Mouse (Mus musculus): ENCODE measurements around the gene Zfp688. TPM values are rescaled to one million over a fixed set of nuclear protein-coding genes. Genes with fewer than 3 reads are reported as not detected.
A peak's percentile ranks its signal among the peaks of the same experiment; 100 is the strongest.
"Not testable (repeated sequence)": the region's sequence is repeated elsewhere in the genome, so short reads cannot be mapped to it uniquely, and the experiment has no call there.

Zfp688 gene
- polyA plus RNA-seq, 1 experiment from 2014 or later, result 31.6 TPM

GRCm38 (mm10) chr7:127458371-127459122 lies 36.7 kb upstream of the Zfp688 start:
- not testable (repeated sequence) for H3K9ac ChIP-seq (ENCODE audit: low read length); ATAC-seq (ENCODE audit: insufficient read depth, low FRiP score, low TSS enrichment)

DNA sequence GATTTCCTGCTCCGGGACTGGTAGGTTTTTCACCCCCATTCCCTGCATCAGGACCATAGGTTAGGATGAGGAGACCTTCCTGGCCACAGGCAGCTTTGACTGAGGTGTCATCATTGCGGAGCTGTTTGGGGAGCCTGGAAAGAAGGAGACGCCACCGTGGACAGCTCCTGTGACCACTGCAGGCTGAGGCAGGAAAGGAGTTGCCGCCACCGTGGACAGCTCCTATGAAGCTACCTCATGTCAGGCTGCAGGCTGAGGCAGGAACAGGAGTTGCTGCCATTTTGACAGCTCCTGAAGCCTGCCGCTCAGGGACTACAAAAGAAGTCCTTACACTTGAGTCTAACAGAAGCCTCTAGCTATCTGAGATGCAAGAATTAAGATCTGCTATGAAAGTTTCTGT lies 33.0 kb upstream of the Zfp688 start:
- Histone ChIP-seq H3K9ac (ENCODE audit: low read length) (no peak overlapping the region), H3K4me2 (ENCODE audit: low read depth) (no peak overlapping the region), H3K27me3 (ENCODE audit: control insufficient read depth, insufficient read depth, low read length) (no peaks in the 10 kb centered on the region), H3K9me3 (ENCODE audit: control insufficient read depth, low read length) (peaks cover 5% of the 10 kb centered on the region), H3K4me3 (ENCODE audit: low read depth, low read length) (no peak overlapping the region), H3K27ac (ENCODE audit: low read depth, low read length) (no peak overlapping the region), H3K4me1 (ENCODE audit: control insufficient read depth, insufficient read depth, low read length) (peaks cover 5% of the 10 kb centered on the region), H3K36me3 (ENCODE audit: control insufficient read depth, insufficient read depth, low read length) (peaks cover 19% of the 10 kb centered on the region)
- ATAC-seq (ENCODE audit: insufficient read depth, low FRiP score, low TSS enrichment), result no peak
- DNase-seq (ENCODE audit: low spot score), result peak; percentile 9
- 94% methylated on average over 7 of the region's 7 CpGs for WGBS

More at GRCm38 (mm10) chr7:127458371-127459122, 36.7 kb upstream of the Zfp688 start:
- not testable (repeated sequence) for H3K27me3 ChIP-seq (ENCODE audit: control insufficient read depth, insufficient read depth, low read length); DNase-seq (ENCODE audit: low spot score); H3K4me2 ChIP-seq (ENCODE audit: low read depth); H3K9me3 ChIP-seq (ENCODE audit: control insufficient read depth, low read length); H3K4me1 ChIP-seq (ENCODE audit: control insufficient read depth, insufficient read depth, low read length); H3K4me3 ChIP-seq (ENCODE audit: low read depth, low read length); H3K27ac ChIP-seq (ENCODE audit: low read depth, low read length)
- peaks cover 19% of the 10 kb centered on the region for H3K36me3 ChIP-seq (ENCODE audit: control insufficient read depth, insufficient read depth, low read length)
- WGBS, result 87% methylated on average over 3 of the region's 3 CpGs

DNA sequence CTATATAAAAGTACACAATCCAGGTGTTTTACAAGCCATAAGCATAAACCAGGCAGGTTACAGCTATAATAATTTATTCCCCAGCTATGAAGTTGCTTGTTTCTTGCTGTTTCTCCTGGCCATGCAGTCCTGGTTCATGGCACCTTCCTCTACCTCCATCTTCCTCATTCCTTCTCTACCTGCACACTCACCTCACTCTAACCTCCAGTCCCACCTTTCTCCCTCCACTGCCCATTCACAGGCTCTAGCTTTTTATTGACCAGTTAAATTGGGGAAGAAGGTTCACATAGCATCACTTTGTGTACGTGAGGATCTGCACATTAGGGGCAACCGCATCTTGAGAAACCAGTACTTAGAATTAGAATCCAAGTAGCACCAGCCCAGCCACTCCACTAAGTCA lies 31.2 kb upstream of the Zfp688 start:
- Histone ChIP-seq H3K9ac (ENCODE audit: low read length) (no peak overlapping the region), H3K27ac (ENCODE audit: low read depth, low read length) (no peak overlapping the region), H3K4me1 (ENCODE audit: control insufficient read depth, insufficient read depth, low read length) (peaks cover 8% of the 10 kb centered on the region), H3K4me3 (ENCODE audit: low read depth, low read length) (no peak overlapping the region), H3K36me3 (ENCODE audit: control insufficient read depth, insufficient read depth, low read length) (peaks cover 16% of the 10 kb centered on the region), H3K4me2 (ENCODE audit: low read depth) (no peak overlapping the region), H3K27me3 (ENCODE audit: control insufficient read depth, insufficient read depth, low read length) (no peaks in the 10 kb centered on the region), H3K9me3 (ENCODE audit: control insufficient read depth, low read length) (peaks cover 5% of the 10 kb centered on the region)
- no peak for ATAC-seq (ENCODE audit: insufficient read depth, low FRiP score, low TSS enrichment)
- 97% methylated on average over 2 of the region's 2 CpGs for WGBS
- DNase-seq (ENCODE audit: low spot score), result no peak

DNA sequence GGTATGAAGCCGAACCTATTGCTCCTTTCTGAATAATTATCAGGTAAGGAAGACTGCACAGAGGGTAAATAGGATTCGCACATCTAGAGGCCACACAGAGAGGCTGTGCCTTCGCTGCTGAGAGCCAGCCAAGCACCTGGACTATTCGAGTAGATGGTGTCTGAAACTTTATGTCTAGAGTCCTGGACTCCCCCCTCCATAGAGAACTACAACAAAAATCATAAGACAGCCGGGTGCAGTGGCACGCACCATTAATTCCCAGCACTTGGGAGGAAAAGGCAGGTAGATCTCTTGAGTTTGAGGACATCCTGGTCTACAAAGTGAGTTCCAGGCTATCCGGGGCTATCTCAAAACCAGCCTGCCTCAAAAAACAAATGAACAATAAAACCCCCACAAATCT lies 28.1 kb upstream of the Zfp688 start:
- Histone ChIP-seq H3K9me3 (ENCODE audit: control insufficient read depth, low read length) (no peaks in the 10 kb centered on the region), H3K4me1 (ENCODE audit: control insufficient read depth, insufficient read depth, low read length) (peaks cover 12% of the 10 kb centered on the region), H3K9ac (ENCODE audit: low read length) (peak overlapping the region; percentile 93), H3K36me3 (ENCODE audit: control insufficient read depth, insufficient read depth, low read length) (peaks cover 4% of the 10 kb centered on the region), H3K4me3 (ENCODE audit: low read depth, low read length) (peak overlapping the region; percentile 63), H3K4me2 (ENCODE audit: low read depth) (peak overlapping the region; percentile 91), H3K27ac (ENCODE audit: low read depth, low read length) (no peak overlapping the region), H3K27me3 (ENCODE audit: control insufficient read depth, insufficient read depth, low read length) (no peaks in the 10 kb centered on the region)
- no peak for ATAC-seq (ENCODE audit: insufficient read depth, low FRiP score, low TSS enrichment)
- 84% methylated on average over 7 of the region's 7 CpGs for WGBS
- no peak for DNase-seq (ENCODE audit: low spot score)

- Histone ChIP-seq H3K27ac (ENCODE audit: low read depth, low read length) (peak within 1 kb of the TSS; percentile 94), H3K9me3 (ENCODE audit: control insufficient read depth, low read length) (no peaks in the 10 kb centered on the region), H3K27me3 (ENCODE audit: control insufficient read depth, insufficient read depth, low read length) (no peaks in the 10 kb centered on the region), H3K36me3 (ENCODE audit: control insufficient read depth, insufficient read depth, low read length) (peaks cover 8% of the 10 kb centered on the region), H3K4me2 (ENCODE audit: low read depth) (peak within 1 kb of the TSS; percentile 91), H3K9ac (ENCODE audit: low read length) (peak within 1 kb of the TSS; percentile 93), H3K4me1 (ENCODE audit: control insufficient read depth, insufficient read depth, low read length) (peaks cover 12% of the 10 kb centered on the region), H3K4me3 (ENCODE audit: low read depth, low read length) (peak within 1 kb of the TSS; percentile 63)
- DNase-seq (ENCODE audit: low spot score) (peak; percentile 93), ATAC-seq (ENCODE audit: insufficient read depth, low FRiP score, low TSS enrichment) (peak; percentile 87)
- WGBS, result under 1% methylated on average over 54 of the region's 54 CpGs
Measured at GRCm38 (mm10) chr7:127448521-127449300, 26.8 kb upstream of the Zfp688 start, which contains the start of gene Zfp689. Zfp689 (minus strand) TSS chr7:127449158.

GRCm38 (mm10) chr7:127443976-127444375 lies 22.1 kb upstream of the Zfp688 start:
- WGBS, result 83% methylated on average over 20 of the region's 20 CpGs

DNA sequence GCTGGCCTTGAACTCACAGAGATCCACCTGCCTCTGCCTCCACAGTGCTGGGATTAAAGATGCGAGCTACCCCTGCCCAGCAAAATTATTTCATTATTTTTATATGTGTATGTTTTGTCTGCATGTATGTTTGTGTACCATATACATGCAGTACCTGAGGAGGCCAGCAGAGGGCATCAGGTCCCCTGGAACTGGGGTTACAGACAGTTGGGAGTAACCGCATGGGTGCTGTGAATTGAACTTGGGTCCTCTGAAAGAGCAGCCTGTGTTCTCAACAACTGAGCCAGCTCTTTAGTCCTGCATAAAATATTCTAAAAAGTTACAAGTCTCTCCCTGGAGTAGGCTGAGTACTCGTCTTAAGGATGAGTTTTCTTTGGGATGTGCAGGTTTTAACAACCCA lies 15.9 kb upstream of the Zfp688 start:
- Histone ChIP-seq H3K9ac (ENCODE audit: low read length) (no peak overlapping the region), H3K9me3 (ENCODE audit: control insufficient read depth, low read length) (peaks cover 6% of the 10 kb centered on the region; the same call in 1 of the 2 replicates), H3K4me1 (ENCODE audit: control insufficient read depth, insufficient read depth, low read length) (no peaks in the 10 kb centered on the region), H3K4me3 (ENCODE audit: low read depth, low read length) (no peak overlapping the region), H3K36me3 (ENCODE audit: control insufficient read depth, insufficient read depth, low read length) (peaks cover 4% of the 10 kb centered on the region; the same call in 1 of the 2 replicates), H3K27me3 (ENCODE audit: control insufficient read depth, insufficient read depth, low read length) (no peaks in the 10 kb centered on the region), H3K27ac (ENCODE audit: low read depth, low read length) (no peak overlapping the region), H3K4me2 (ENCODE audit: low read depth) (no peak overlapping the region)
- ATAC-seq (ENCODE audit: insufficient read depth, low FRiP score, low TSS enrichment) (no peak), DNase-seq (ENCODE audit: low spot score) (no peak)
- 91% methylated on average over 3 of the region's 3 CpGs for WGBS

More at GRCm38 (mm10) chr7:127443976-127444375, 22.1 kb upstream of the Zfp688 start:
- no peaks in the 10 kb centered on the region for H3K27me3 ChIP-seq (ENCODE audit: control insufficient read depth, insufficient read depth, low read length)
- H3K4me1 ChIP-seq (ENCODE audit: control insufficient read depth, insufficient read depth, low read length), result peaks cover 4% of the 10 kb centered on the region; the same call in 1 of the 2 replicates
- H3K9me3 ChIP-seq (ENCODE audit: control insufficient read depth, low read length), result no peaks in the 10 kb centered on the region
- no peak for ATAC-seq (ENCODE audit: insufficient read depth, low FRiP score, low TSS enrichment)
- no peak for DNase-seq (ENCODE audit: low spot score)
- no peak overlapping the region for H3K4me2 ChIP-seq (ENCODE audit: low read depth)
- H3K4me3 ChIP-seq (ENCODE audit: low read depth, low read length), result no peak overlapping the region
- no peak overlapping the region for H3K27ac ChIP-seq (ENCODE audit: low read depth, low read length)
- no peak overlapping the region for H3K9ac ChIP-seq (ENCODE audit: low read length)
- peaks cover 15% of the 10 kb centered on the region for H3K36me3 ChIP-seq (ENCODE audit: control insufficient read depth, insufficient read depth, low read length)

- H3K4me1 ChIP-seq (ENCODE audit: control insufficient read depth, insufficient read depth, low read length), result no peaks in the 10 kb centered on the region
- WGBS, result 92% methylated on average over 4 of the region's 4 CpGs
- no peak overlapping the region for H3K9ac ChIP-seq (ENCODE audit: low read length)
- H3K4me3 ChIP-seq (ENCODE audit: low read depth, low read length), result no peak overlapping the region
- H3K9me3 ChIP-seq (ENCODE audit: control insufficient read depth, low read length), result peaks cover 6% of the 10 kb centered on the region; the same call in 1 of the 2 replicates
- no peaks in the 10 kb centered on the region for H3K27me3 ChIP-seq (ENCODE audit: control insufficient read depth, insufficient read depth, low read length)
- H3K4me2 ChIP-seq (ENCODE audit: low read depth), result no peak overlapping the region
- no peak for ATAC-seq (ENCODE audit: insufficient read depth, low FRiP score, low TSS enrichment)
- no peaks in the 10 kb centered on the region for H3K36me3 ChIP-seq (ENCODE audit: control insufficient read depth, insufficient read depth, low read length)
- no peak overlapping the region for H3K27ac ChIP-seq (ENCODE audit: low read depth, low read length)
- DNase-seq (ENCODE audit: low spot score), result no peak
Measured at GRCm38 (mm10) chr7:127435206-127435605, 13.3 kb upstream of the Zfp688 start.
